Mouse (Mus musculus) liver, embryonic 11.5 days (tissue): ENCODE results near the gene Srpx. TPM values are rescaled to one million over a fixed set of nuclear protein-coding genes. Genes with fewer than 3 reads are reported as not detected.

Source experiments
- ATAC-seq: fragments of 200-750 bp; cut with Nextera tagmentation; replicated peaks from 2 replicates; pipeline ENCODE4 v1.8.0; 2017; ENCODE audit warnings: moderate number of reproducible peaks, mild to moderate bottlenecking, moderate TSS enrichment, moderate library complexity; ENCODE audit not compliant: low FRiP score
- DNase-seq: peaks from one replicate; pipeline ENCODE4 v3.0.0-alpha.2; 2017; ENCODE audit warnings: low spot score
- H3K27ac ChIP-seq: fragments of 300-500 bp; sonication (generic); 2 replicates; pipeline ENCODE4 v1.5.1; 2014; ENCODE audit warnings: mild to moderate bottlenecking, low read depth, low read length, control low read depth
- H3K27me3 ChIP-seq: fragments of 300-500 bp; sonication (generic); replicated peaks from 2 replicates; pipeline ENCODE4 v1.6.1; 2014; ENCODE audit warnings: low read length, mixed read lengths; ENCODE audit not compliant: control insufficient read depth, insufficient read depth
- H3K36me3 ChIP-seq: fragments of 300-500 bp; sonication (generic); 2 replicates; pipeline ENCODE4 v1.6.1; 2014; ENCODE audit warnings: mild to moderate bottlenecking, low read length, moderate library complexity, mixed read lengths; ENCODE audit not compliant: control insufficient read depth, insufficient read depth
- H3K4me1 ChIP-seq: fragments of 300-500 bp; sonication (generic); replicated peaks from 2 replicates; pipeline ENCODE4 v1.6.1; 2014; ENCODE audit warnings: low read length, mixed read lengths; ENCODE audit not compliant: control insufficient read depth, insufficient read depth
- H3K4me2 ChIP-seq: fragments of 300-500 bp; sonication (generic); 2 replicates; pipeline ENCODE4 v1.6.1; 2014; ENCODE audit warnings: mild to moderate bottlenecking, control low read depth, moderate library complexity
- H3K4me3 ChIP-seq: fragments of 300-500 bp; sonication (generic); 2 replicates; pipeline ENCODE4 v1.5.1; 2014; ENCODE audit warnings: low read depth, low read length, control low read depth
- H3K9ac ChIP-seq: fragments of 300-500 bp; sonication (generic); 2 replicates; pipeline ENCODE4 v1.6.1; 2014; ENCODE audit warnings: low read depth, low read length, control low read depth
- H3K9me3 ChIP-seq: fragments of 300-500 bp; sonication (generic); 2 replicates; pipeline ENCODE4 v1.6.1; 2016; ENCODE audit warnings: low read length, inconsistent platforms, mixed read lengths; ENCODE audit not compliant: control insufficient read depth
- WGBS: fragments of 180-500 bp; shearing (Covaris S2); extraction: QIAGEN DNeasy Blood & Tissue Kit; methylation state at CpG from one replicate; pipeline ENCODE4 v1.1.7; 2014; 5-methylcytosine and 5-hydroxymethylcytosine counted together
- polyA plus RNA-seq: library from polyadenylated mRNA; unstranded; fragments of >200 nt; fragmentation: Nextera tagmentation; extraction: Ambion mirVana; gene quantifications from 2 replicates; pipeline ENCODE4 v1.2.1, GENCODE M21; 2014

Gene Srpx
- 2.2 and 2.3 TPM in 2 replicates for polyA plus RNA-seq

DNA sequence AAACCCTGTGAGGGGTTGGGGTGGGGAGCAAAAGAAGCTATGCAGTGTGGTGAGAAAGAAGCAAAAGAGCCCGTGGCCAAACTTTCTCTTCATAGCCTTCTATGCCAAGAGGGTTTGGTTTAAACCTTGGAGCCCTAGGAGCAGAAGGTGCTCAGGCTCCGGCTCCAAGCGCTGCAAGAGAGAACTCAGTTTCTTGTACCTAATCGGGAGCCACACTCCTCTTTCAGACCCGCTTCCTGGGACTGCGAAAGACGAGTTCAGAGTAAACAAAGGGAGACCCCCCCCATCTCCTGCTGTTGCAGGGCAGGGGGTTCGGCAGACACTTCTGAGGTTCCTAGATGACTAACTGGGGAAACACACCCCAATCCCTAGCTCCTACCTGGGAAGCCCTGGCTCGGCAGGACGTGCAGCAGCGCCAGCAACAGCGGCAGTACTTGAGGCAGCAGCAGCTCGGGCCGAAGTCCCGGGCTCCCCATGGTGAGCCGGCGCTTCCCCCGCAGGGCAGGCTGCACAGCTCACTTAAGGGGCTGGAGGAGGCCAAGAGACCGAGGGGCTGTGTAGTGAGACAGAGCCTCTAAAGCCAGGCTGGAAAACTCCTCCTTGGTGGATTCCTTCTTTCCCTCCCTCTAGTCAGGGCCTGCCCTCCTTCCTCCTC is at the start of gene Srpx:
TSS of gene Srpx (minus strand) at position 645 of the 655 bp plus-strand sequence.
- Histone ChIP-seq H3K36me3 (no peaks in the 10 kb centered on the region), H3K27me3 (no peaks in the 10 kb centered on the region; the same call in 1 of the 2 replicates), H3K4me1 (no peaks in the 10 kb centered on the region), H3K4me3 (peak within 1 kb of the TSS; percentile 18; the same call in 1 of the 2 replicates), H3K27ac (no peak within 1 kb of the TSS), H3K9me3 (no peaks in the 10 kb centered on the region), H3K4me2 (peak within 1 kb of the TSS; percentile 46), H3K9ac (no peak within 1 kb of the TSS)
- ATAC-seq, result no peak
- WGBS, result 20% methylated on average over 19 of the region's 19 CpGs
- no peak for DNase-seq

DNA sequence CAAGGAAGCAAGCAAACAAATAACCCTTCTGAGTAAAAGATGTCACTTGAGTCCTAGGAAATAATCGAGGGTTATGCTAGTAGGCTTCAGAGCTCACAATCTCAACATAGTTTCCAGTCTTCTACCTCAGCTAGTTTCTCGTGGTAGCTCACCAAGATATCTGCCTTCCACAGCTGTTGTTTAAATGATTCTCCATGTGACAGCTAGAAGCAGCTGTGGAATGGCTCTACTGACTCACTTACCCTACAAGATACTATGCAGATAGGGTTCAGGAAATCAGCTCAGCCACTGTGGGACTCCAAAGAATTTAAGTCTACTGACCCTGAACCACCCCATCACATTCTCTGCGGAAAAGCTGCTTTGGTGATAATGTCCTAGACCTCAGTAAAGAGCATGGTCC is 34.9 kb upstream of the Srpx start:
- no peak for ATAC-seq
- no peak overlapping the region for H3K4me3 ChIP-seq
- 61% methylated on average over 3 of the region's 3 CpGs for WGBS
- H3K4me2 ChIP-seq, result no peak overlapping the region
- no peaks in the 10 kb centered on the region for H3K36me3 ChIP-seq
- no peak for DNase-seq
- H3K9me3 ChIP-seq, result no peaks in the 10 kb centered on the region
- no peak overlapping the region for H3K9ac ChIP-seq
- no peaks in the 10 kb centered on the region for H3K4me1 ChIP-seq
- H3K27me3 ChIP-seq, result no peaks in the 10 kb centered on the region
- no peak overlapping the region for H3K27ac ChIP-seq

DNA sequence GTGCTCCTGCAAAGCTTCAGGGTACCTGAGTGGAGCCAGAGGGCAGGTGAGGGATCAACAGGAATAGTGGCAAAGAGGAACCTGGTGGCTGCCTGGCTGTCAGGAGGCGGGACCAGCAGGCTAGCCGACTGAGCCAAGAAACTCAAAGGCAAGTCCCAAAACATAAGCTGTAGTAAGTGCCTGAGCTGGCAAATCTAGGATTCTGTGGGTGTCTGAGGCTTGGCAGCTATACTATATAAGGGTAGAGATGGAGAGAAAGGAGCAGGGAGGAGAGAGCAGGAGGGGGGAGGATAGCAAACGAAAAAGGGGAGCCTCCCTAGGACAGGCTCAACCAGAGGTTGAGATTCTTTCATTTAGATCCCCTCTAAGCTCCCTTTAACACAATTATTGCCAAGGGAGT is 1.7 kb downstream of the Srpx start:
- DNase-seq (no peak), ATAC-seq (no peak)
- H3K9me3 ChIP-seq, result no peaks in the 10 kb centered on the region
- no peaks in the 10 kb centered on the region; the same call in 1 of the 2 replicates for H3K27me3 ChIP-seq
- no peaks in the 10 kb centered on the region for H3K4me1 ChIP-seq
- no peak overlapping the region for H3K4me3 ChIP-seq
- no peak overlapping the region for H3K9ac ChIP-seq
- H3K4me2 ChIP-seq, result no peak overlapping the region
- 52% methylated on average over 3 of the region's 3 CpGs for WGBS
- no peaks in the 10 kb centered on the region for H3K36me3 ChIP-seq
- no peak overlapping the region for H3K27ac ChIP-seq

DNA sequence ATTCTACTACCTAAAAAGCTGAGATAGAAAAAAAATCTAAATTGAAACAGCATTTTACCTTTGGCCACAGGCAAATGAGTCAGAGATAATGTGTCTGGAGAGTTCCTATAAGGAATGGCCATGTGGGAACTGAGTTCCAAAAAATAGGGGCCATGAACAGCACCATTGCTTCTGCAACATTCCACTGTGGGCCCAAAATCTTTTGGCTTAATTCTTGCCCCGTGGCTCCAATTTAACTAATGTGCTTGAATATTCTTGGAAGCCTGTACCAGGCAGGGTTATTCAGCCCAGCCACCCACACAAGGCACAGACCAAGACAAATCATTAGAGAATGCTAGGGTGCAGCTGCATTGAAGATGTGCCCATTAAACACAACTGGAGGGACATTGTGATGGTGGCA is 6.8 kb downstream of the Srpx start:
- Histone ChIP-seq H3K4me2 (no peak overlapping the region), H3K27ac (no peak overlapping the region), H3K9ac (no peak overlapping the region), H3K4me1 (no peaks in the 10 kb centered on the region), H3K9me3 (no peaks in the 10 kb centered on the region), H3K36me3 (no peaks in the 10 kb centered on the region), H3K27me3 (no peaks in the 10 kb centered on the region), H3K4me3 (no peak overlapping the region)
- DNase-seq (no peak), ATAC-seq (no peak)
- 76% methylated on average over 1 of the region's 1 CpGs for WGBS

DNA sequence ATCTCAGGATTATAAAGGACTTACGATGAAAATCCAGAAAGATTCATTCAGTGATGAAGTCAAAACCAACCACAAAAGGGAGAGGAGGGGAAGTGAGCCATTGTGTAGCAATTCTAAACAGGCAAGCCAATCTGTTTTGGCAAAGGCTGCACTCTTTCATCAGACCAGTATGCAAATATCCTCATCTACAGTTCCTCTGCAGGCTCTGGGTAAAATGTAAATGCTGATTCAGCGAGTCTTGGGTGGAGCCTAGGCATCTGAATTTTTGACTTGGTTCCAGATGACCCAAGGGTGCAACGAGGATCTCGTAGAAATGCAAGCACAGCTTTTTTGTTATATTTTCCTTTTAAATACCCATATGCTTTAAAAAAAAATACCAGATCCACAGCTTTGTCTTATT is 9.0 kb downstream of the Srpx start:
- Histone ChIP-seq H3K4me2 (no peak overlapping the region), H3K4me1 (no peaks in the 10 kb centered on the region), H3K36me3 (no peaks in the 10 kb centered on the region), H3K9ac (no peak overlapping the region), H3K4me3 (no peak overlapping the region), H3K27me3 (no peaks in the 10 kb centered on the region), H3K27ac (no peak overlapping the region), H3K9me3 (no peaks in the 10 kb centered on the region)
- no peak for ATAC-seq
- DNase-seq, result no peak
- WGBS, result 59% methylated on average over 4 of the region's 4 CpGs

DNA sequence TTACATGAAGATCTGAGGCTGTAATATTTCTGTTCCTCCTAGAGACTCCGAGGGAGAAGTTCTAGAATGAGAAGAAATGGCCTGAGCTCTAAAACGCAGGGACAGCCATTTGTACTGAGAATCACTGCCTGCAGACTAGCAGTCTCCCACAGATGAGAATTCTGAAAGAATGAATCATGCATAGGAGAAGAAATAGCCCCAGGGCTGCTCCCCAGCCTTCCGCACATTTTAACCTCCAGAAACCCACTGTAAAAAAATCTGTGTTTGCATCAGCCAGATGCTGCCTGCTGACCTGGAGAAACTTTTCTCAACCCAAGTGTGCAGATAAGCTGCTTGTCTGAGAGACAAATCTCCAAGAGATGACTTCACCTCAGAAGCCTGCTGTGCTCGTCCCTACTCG is 12.0 kb downstream of the Srpx start:
- no peak overlapping the region for H3K9ac ChIP-seq
- DNase-seq, result no peak
- no peaks in the 10 kb centered on the region for H3K36me3 ChIP-seq
- H3K9me3 ChIP-seq, result no peaks in the 10 kb centered on the region
- no peak overlapping the region for H3K27ac ChIP-seq
- no peaks in the 10 kb centered on the region for H3K27me3 ChIP-seq
- H3K4me2 ChIP-seq, result no peak overlapping the region
- no peaks in the 10 kb centered on the region for H3K4me1 ChIP-seq
- ATAC-seq, result no peak
- WGBS, result 67% methylated on average over 5 of the region's 5 CpGs
- H3K4me3 ChIP-seq, result no peak overlapping the region

DNA sequence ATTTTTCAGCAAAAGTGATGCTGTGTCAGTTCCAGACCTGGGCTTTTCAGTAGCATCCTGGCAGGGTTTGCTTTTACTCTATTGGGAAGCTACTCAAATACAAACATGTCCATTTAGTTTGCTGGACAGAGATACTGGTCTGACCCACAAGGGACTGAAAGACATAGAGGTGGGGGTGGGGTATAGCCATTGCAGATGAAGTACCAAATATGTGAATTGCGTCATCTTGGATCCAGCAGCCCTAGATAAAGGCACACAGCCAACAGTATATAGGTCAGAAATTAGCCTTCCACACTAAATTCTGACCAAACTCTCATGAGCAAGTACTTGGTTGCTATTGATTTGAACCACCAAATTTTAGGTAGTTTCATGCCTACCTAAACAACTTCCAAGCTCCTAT is 14.8 kb downstream of the Srpx start:
- DNase-seq, result no peak
- H3K27ac ChIP-seq, result no peak overlapping the region
- no peaks in the 10 kb centered on the region for H3K36me3 ChIP-seq
- H3K9me3 ChIP-seq, result no peaks in the 10 kb centered on the region
- no peak overlapping the region for H3K4me2 ChIP-seq
- no peak overlapping the region for H3K4me3 ChIP-seq
- H3K27me3 ChIP-seq, result no peaks in the 10 kb centered on the region
- no peak for ATAC-seq
- H3K4me1 ChIP-seq, result no peaks in the 10 kb centered on the region
- 88% methylated on average over 1 of the region's 1 CpGs for WGBS
- H3K9ac ChIP-seq, result no peak overlapping the region

DNA sequence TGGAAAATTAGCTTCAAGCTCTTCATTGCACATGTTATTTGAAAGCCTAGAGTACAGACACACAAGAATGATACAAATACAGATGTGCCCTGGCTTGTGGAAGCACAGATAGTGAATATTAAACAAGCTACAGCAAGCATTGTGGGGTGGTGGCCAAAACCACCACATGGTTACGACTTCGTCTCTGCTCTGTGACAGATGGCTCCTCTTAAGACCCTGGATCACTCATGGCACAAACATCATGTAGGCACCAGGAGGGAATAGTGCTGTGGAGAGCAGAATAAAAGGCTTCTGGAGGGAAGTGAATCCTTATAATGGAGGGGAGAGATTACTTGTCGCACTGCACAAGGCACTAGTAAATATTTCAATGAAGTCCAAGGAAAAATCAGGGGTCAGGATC is 21.7 kb downstream of the Srpx start:
- WGBS, result 77% methylated on average over 3 of the region's 3 CpGs

DNA sequence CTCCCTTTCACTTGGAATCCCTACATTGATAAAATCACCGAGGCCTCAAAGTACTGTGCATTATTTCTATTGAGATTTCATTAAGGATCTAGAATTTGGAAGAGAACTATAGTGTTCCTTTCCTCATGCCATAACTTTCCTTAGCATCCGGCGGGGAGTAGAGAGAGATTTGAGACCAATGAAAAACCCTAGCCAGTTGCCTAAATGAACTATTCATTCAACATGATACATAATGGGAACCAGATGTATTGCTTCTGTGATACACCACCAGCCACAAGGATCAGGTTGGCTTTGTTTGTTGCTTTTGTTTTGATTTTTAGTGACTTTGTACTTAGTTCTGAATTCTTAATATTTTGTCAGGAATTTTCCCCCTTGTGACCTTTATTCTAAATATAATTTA is 37.1 kb downstream of the Srpx start:
- DNase-seq (no peak), ATAC-seq (no peak)
- no peaks in the 10 kb centered on the region for H3K4me1 ChIP-seq
- no peaks in the 10 kb centered on the region for H3K9me3 ChIP-seq
- H3K4me3 ChIP-seq, result no peak overlapping the region
- no peaks in the 10 kb centered on the region for H3K36me3 ChIP-seq
- no peaks in the 10 kb centered on the region for H3K27me3 ChIP-seq
- H3K4me2 ChIP-seq, result no peak overlapping the region
- WGBS, result 73% methylated on average over 3 of the region's 3 CpGs
- no peak overlapping the region for H3K9ac ChIP-seq
- no peak overlapping the region for H3K27ac ChIP-seq

More for the DNA sequence above, 21.7 kb downstream of the Srpx start:
- no peak overlapping the region for H3K4me2 ChIP-seq
- H3K27me3 ChIP-seq, result no peaks in the 10 kb centered on the region
- H3K9me3 ChIP-seq, result no peaks in the 10 kb centered on the region
- no peak overlapping the region for H3K4me3 ChIP-seq
- H3K36me3 ChIP-seq, result no peaks in the 10 kb centered on the region
- no peak overlapping the region for H3K9ac ChIP-seq
- H3K27ac ChIP-seq, result no peak overlapping the region
- DNase-seq, result no peak
- H3K4me1 ChIP-seq, result no peaks in the 10 kb centered on the region
- ATAC-seq, result no peak
